Mouse (Mus musculus): ENCODE measurements around the gene Slc28a2. TPM values are rescaled to one million over a fixed set of nuclear protein-coding genes. Genes with fewer than 3 reads are reported as not detected.
A peak's percentile ranks its signal among the peaks of the same experiment; 100 is the strongest.
"Not testable (repeated sequence)": the region's sequence is repeated elsewhere in the genome, so short reads cannot be mapped to it uniquely, and the experiment has no call there.

Slc28a2 gene
- polyA plus RNA-seq (2015; fragmentation: Nextera tagmentation; extraction: Ambion mirVana) = 1.6 and 2.3 TPM in 2 replicates

GRCm38 (mm10) chr2:122426200-122426599 is at the start of gene Slc28a2:
TSS of gene Slc28a2 (plus strand) at chr2:122426477.
- H3K4me3 ChIP-seq (ENCODE audit: low read depth, low read length); H3K4me2 ChIP-seq (ENCODE audit: low read depth, low read length); ATAC-seq (ENCODE audit: low read depth); H3K27me3 ChIP-seq (ENCODE audit: control insufficient read depth, insufficient read depth, low read depth, low read length); H3K4me1 ChIP-seq (ENCODE audit: control insufficient read depth, low read depth, low read length); H3K9me3 ChIP-seq (replicated peaks; ENCODE audit: control insufficient read depth, low read length); H3K27ac ChIP-seq (ENCODE audit: low read length); H3K9ac ChIP-seq (ENCODE audit: low read depth, low read length); H3K36me3 ChIP-seq (ENCODE audit: control insufficient read depth, insufficient read depth): not testable (repeated sequence)
- 29% methylated on average over 1 of the region's 3 CpGs for WGBS (ENCODE audit: insufficient replicate concordance)

GRCm38 (mm10) chr2:122377215-122377674 is 49.0 kb upstream of the Slc28a2 start:
- Histone ChIP-seq H3K9me3 (replicated peaks; ENCODE audit: control insufficient read depth, low read length) (no peaks in the 10 kb centered on the region), H3K4me2 (ENCODE audit: low read depth, low read length) (peak overlapping the region; percentile 86), H3K27ac (ENCODE audit: low read length) (peak overlapping the region; percentile 84), H3K9ac (ENCODE audit: low read depth, low read length) (peak overlapping the region; percentile 73), H3K27me3 (ENCODE audit: control insufficient read depth, insufficient read depth, low read depth, low read length) (peaks cover 4% of the 10 kb centered on the region; the same call in 1 of the 2 replicates), H3K4me1 (ENCODE audit: control insufficient read depth, low read depth, low read length) (peaks cover 20% of the 10 kb centered on the region), H3K36me3 (ENCODE audit: control insufficient read depth, insufficient read depth) (no peaks in the 10 kb centered on the region), H3K4me3 (ENCODE audit: low read depth, low read length) (peak overlapping the region; percentile 76)
- WGBS (ENCODE audit: insufficient replicate concordance) = under 1% methylated on average over 28 of the region's 28 CpGs
- ATAC-seq (ENCODE audit: low read depth) = peak; percentile 83

- Histone ChIP-seq H3K27me3 (ENCODE audit: control insufficient read depth, insufficient read depth, low read depth, low read length) (peaks cover 4% of the 10 kb centered on the region; the same call in 1 of the 2 replicates), H3K4me3 (ENCODE audit: low read depth, low read length) (peak overlapping the region; percentile 76), H3K9me3 (replicated peaks; ENCODE audit: control insufficient read depth, low read length) (no peaks in the 10 kb centered on the region), H3K27ac (ENCODE audit: low read length) (peak overlapping the region; percentile 84), H3K9ac (ENCODE audit: low read depth, low read length) (peak overlapping the region; percentile 73), H3K4me1 (ENCODE audit: control insufficient read depth, low read depth, low read length) (peaks cover 20% of the 10 kb centered on the region), H3K36me3 (ENCODE audit: control insufficient read depth, insufficient read depth) (no peaks in the 10 kb centered on the region), H3K4me2 (ENCODE audit: low read depth, low read length) (peak overlapping the region; percentile 86)
- WGBS (ENCODE audit: insufficient replicate concordance) = under 1% methylated on average over 26 of the region's 26 CpGs
- ATAC-seq (ENCODE audit: low read depth) = peak; percentile 82
Observed at GRCm38 (mm10) chr2:122377751-122378246, 48.5 kb upstream of the Slc28a2 start.

- Histone ChIP-seq H3K9me3 (replicated peaks; ENCODE audit: control insufficient read depth, low read length) (no peaks in the 10 kb centered on the region), H3K4me1 (ENCODE audit: control insufficient read depth, low read depth, low read length) (peaks cover 20% of the 10 kb centered on the region), H3K9ac (ENCODE audit: low read depth, low read length) (peak overlapping the region; percentile 35; the same call in 1 of the 2 replicates), H3K4me2 (ENCODE audit: low read depth, low read length) (peak overlapping the region; percentile 86), H3K27me3 (ENCODE audit: control insufficient read depth, insufficient read depth, low read depth, low read length) (peaks cover 4% of the 10 kb centered on the region; the same call in 1 of the 2 replicates), H3K36me3 (ENCODE audit: control insufficient read depth, insufficient read depth) (no peaks in the 10 kb centered on the region), H3K27ac (ENCODE audit: low read length) (peak overlapping the region; percentile 38; the same call in 1 of the 2 replicates), H3K4me3 (ENCODE audit: low read depth, low read length) (peak overlapping the region; percentile 76)
- 16% methylated on average over 8 of the region's 8 CpGs for WGBS (ENCODE audit: insufficient replicate concordance)
- no peak for ATAC-seq (ENCODE audit: low read depth)
Observed at GRCm38 (mm10) chr2:122378421-122379291, 47.6 kb upstream of the Slc28a2 start.

- Histone ChIP-seq H3K36me3 (ENCODE audit: control insufficient read depth, insufficient read depth) (no peaks in the 10 kb centered on the region), H3K9ac (ENCODE audit: low read depth, low read length) (no peak overlapping the region), H3K27ac (ENCODE audit: low read length) (no peak overlapping the region), H3K9me3 (replicated peaks; ENCODE audit: control insufficient read depth, low read length) (no peaks in the 10 kb centered on the region), H3K4me2 (ENCODE audit: low read depth, low read length) (no peak overlapping the region), H3K27me3 (ENCODE audit: control insufficient read depth, insufficient read depth, low read depth, low read length) (peaks cover 4% of the 10 kb centered on the region; the same call in 1 of the 2 replicates), H3K4me3 (ENCODE audit: low read depth, low read length) (no peak overlapping the region), H3K4me1 (ENCODE audit: control insufficient read depth, low read depth, low read length) (peaks cover 20% of the 10 kb centered on the region)
- WGBS (ENCODE audit: insufficient replicate concordance) = 25% methylated on average over 2 of the region's 2 CpGs
- ATAC-seq (ENCODE audit: low read depth) = no peak
Observed at GRCm38 (mm10) chr2:122379292-122379650, 47.0 kb upstream of the Slc28a2 start.

GRCm38 (mm10) chr2:122380768-122381311 is 45.4 kb upstream of the Slc28a2 start:
- Histone ChIP-seq H3K27ac (ENCODE audit: low read length) (no peak overlapping the region), H3K9me3 (replicated peaks; ENCODE audit: control insufficient read depth, low read length) (no peaks in the 10 kb centered on the region), H3K9ac (ENCODE audit: low read depth, low read length) (0 out of 2 replicates have a peak overlapping the region, but pooled peaks have one; percentile 6), H3K4me3 (ENCODE audit: low read depth, low read length) (peak overlapping the region; percentile 36), H3K27me3 (ENCODE audit: control insufficient read depth, insufficient read depth, low read depth, low read length) (peaks cover 4% of the 10 kb centered on the region; the same call in 1 of the 2 replicates), H3K4me1 (ENCODE audit: control insufficient read depth, low read depth, low read length) (peaks cover 18% of the 10 kb centered on the region), H3K4me2 (ENCODE audit: low read depth, low read length) (peak overlapping the region; percentile 58), H3K36me3 (ENCODE audit: control insufficient read depth, insufficient read depth) (no peaks in the 10 kb centered on the region)
- 6% methylated on average over 11 of the region's 11 CpGs for WGBS (ENCODE audit: insufficient replicate concordance)
- ATAC-seq (ENCODE audit: low read depth) = no peak

GRCm38 (mm10) chr2:122381329-122382103 is 44.8 kb upstream of the Slc28a2 start:
- WGBS (ENCODE audit: insufficient replicate concordance) = 51% methylated on average over 16 of the region's 16 CpGs
- Histone ChIP-seq H3K36me3 (ENCODE audit: control insufficient read depth, insufficient read depth) (no peaks in the 10 kb centered on the region), H3K4me2 (ENCODE audit: low read depth, low read length) (no peak overlapping the region), H3K9ac (ENCODE audit: low read depth, low read length) (no peak overlapping the region), H3K4me3 (ENCODE audit: low read depth, low read length) (no peak overlapping the region), H3K27me3 (ENCODE audit: control insufficient read depth, insufficient read depth, low read depth, low read length) (peaks cover 4% of the 10 kb centered on the region; the same call in 1 of the 2 replicates), H3K9me3 (replicated peaks; ENCODE audit: control insufficient read depth, low read length) (no peaks in the 10 kb centered on the region), H3K4me1 (ENCODE audit: control insufficient read depth, low read depth, low read length) (peaks cover 13% of the 10 kb centered on the region), H3K27ac (ENCODE audit: low read length) (no peak overlapping the region)
- no peak for ATAC-seq (ENCODE audit: low read depth)

GRCm38 (mm10) chr2:122382121-122382520 is 44.2 kb upstream of the Slc28a2 start:
- Histone ChIP-seq H3K4me3 (ENCODE audit: low read depth, low read length) (no peak overlapping the region), H3K27ac (ENCODE audit: low read length) (no peak overlapping the region), H3K9ac (ENCODE audit: low read depth, low read length) (no peak overlapping the region), H3K4me1 (ENCODE audit: control insufficient read depth, low read depth, low read length) (peaks cover 13% of the 10 kb centered on the region), H3K9me3 (replicated peaks; ENCODE audit: control insufficient read depth, low read length) (no peaks in the 10 kb centered on the region), H3K36me3 (ENCODE audit: control insufficient read depth, insufficient read depth) (no peaks in the 10 kb centered on the region), H3K4me2 (ENCODE audit: low read depth, low read length) (no peak overlapping the region), H3K27me3 (ENCODE audit: control insufficient read depth, insufficient read depth, low read depth, low read length) (peaks cover 4% of the 10 kb centered on the region; the same call in 1 of the 2 replicates)
- 64% methylated on average over 6 of the region's 6 CpGs for WGBS (ENCODE audit: insufficient replicate concordance)
- no peak for ATAC-seq (ENCODE audit: low read depth)
